Mouse (Mus musculus) embryo, embryonic 11.5 days (tissue): ENCODE results near the gene Prdm5.

Experiments
- DNase-seq: peaks from one replicate; pipeline ENCODE4 v3.0.0-alpha.2; 2012; ENCODE audit warnings: low read depth, low spot score

Gene Prdm5

GRCm38 (mm10) chr6:65831443-65831842 is 52.7 kb downstream of the Prdm5 start:
- no peak for DNase-seq

GRCm38 (mm10) chr6:65834013-65834412 is 55.2 kb downstream of the Prdm5 start:
- no peak for DNase-seq

DNA sequence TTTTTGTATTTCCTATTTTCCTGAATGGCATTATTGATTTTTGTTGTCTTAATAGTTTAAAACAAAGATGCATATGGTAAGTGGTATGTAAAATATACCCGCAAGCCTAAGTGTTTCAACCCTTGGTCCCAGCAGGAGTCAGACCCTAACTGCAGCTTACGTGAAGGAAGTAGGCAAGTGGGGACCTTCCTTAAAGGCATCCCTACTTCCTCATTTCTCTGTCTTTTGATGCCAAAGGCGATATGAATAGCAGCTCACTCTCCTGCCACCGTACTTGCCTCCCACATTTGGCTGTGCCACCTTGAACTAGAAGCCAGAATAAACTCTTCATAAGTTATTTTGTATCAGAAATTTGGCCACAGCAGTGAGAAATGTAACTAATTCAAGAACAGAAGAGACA is 63.8 kb downstream of the Prdm5 start:
- no peak for DNase-seq

GRCm38 (mm10) chr6:65849127-65849526 is 70.3 kb downstream of the Prdm5 start:
- no peak for DNase-seq

GRCm38 (mm10) chr6:65849687-65850086 is 70.9 kb downstream of the Prdm5 start:
- DNase-seq, result no peak

DNA sequence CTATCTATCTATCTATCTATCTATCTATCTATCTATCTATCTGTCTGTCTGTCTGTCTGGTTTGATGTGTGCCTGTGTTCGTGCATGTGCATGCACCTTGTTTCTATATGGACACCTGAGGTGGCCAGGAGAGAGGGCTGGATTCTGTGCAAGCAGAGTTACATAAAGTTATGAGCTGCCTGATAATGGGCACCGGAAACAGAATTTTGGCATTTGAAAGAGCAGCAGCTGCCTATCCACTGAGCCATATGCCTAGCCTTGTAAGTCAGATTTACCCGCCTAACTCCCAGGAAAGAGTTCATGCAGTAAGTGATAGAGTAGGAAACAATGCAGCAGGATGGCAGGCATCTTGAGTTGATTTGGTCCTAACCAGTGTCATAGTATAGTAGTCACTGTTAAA is 71.4 kb downstream of the Prdm5 start:
- no peak for DNase-seq

DNA sequence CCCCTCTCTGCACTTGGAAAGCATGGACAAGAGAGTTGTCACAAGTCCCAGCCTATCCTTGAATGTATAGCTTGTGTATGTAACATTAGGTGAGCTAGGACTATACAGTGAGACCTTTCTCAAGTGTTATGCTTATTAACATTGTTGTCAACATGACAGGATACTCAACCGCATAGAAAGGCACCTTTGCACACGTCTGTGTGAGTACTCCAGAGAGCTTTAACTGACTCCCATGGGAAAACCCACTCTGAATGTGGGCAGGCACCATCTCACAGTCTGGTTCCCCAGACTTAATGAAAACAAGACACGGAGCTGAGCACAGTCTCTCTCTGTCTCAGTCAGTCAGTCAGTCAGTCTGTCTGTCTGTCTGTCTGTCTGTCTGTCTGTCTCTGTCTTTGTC is 75.2 kb downstream of the Prdm5 start:
- DNase-seq, result no peak

DNA sequence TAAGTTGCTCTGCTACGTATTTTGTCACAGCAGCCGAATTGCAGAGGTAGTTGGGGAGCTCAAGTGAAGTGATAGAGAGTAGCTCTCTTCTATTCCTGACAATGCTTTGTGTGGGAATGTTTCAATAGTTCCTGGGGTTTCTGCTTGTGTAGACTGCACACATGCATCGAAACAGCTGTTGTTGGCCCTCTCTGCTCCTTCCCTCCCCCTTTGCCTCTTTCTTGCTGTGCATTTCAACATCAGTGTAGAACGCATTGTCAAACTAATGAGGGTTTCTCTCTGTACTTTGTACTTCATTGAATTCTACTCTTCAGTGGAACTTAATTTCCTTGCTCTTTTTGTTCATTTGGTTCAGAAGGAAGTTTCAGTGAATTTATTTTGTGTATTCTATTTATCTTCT is 75.8 kb downstream of the Prdm5 start:
- no peak for DNase-seq

DNA sequence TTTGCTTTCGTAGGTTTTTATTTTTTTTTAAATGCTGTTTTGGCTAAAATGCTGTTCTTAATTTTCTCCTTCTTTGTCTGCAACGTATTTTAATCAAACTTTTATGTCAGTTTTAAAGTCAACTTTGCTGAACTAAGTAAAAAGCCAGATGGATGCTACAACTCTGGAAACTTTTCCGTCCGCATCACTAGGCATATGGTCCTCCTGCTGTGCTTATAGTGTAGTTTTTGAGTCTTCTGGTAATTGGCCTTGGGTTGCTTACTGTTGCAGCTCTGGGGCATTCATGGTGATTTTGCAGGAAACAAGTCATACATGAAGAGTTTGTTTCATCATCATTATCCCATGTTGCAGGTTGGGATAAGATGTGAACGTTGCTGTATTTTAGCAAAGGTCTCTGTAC is 81.8 kb downstream of the Prdm5 start:
- DNase-seq, result no peak

DNA sequence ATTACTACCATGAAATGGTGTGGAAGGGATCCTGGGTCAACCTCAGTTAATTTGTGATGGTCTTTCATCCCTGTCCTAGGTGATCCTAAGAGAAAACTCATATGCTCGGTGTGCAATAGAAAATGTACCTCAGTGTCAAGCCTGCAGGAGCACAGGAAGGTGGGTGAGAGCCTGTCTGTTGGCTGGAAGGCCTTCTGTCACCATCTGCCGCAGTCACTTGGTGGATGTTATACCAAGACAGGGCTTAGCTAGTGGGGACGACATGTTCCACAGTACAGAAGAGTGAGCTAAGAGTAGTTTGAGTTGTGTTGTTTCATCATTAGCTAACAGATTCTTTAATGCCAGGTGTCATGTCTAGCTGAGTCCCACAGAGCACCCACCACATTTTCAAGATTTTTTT is 84.0 kb downstream of the Prdm5 start:
- no peak for DNase-seq

- no peak for DNase-seq
These were observed 85.4 kb downstream of the Prdm5 start for GRCm38 (mm10) chr6:65864233-65864632.

DNA sequence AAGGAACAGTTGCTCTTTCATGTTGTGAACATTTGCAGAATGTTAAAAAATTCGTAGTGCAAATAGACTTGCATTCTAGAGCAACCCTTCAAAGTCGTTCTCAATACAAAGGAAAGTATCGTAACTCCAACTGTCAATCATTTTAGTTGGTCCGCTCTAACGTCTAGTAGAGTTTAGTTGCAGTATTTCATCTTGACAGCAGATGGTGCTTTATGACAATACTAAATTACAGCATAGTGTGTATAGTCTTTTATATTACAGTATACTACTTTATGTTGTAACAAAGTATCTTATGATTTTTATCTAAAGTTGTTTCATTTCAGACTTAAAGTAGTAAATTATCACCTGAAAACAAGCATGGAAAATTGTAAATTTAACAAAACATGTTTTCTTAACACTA is 86.1 kb downstream of the Prdm5 start:
- DNase-seq, result no peak

DNA sequence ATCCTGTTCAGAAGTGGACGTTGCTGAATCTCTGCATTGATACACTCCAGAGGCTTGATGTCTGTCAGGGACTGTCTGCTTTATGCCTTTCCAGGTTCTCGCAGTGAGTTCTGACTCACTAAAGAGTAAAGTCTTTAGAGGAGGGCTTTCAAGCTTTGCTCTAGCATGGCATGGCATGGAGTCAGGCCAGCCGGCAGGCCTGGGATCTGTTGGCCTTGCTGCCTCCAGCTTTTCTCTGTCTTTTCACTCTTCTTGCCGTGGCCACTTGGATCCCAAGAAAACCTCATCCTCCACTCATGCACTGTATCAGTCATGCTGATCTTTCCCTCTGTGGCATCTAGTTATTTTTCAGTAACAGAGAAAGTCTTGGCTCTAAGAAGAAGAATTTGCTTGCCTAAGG is 87.1 kb downstream of the Prdm5 start:
- DNase-seq, result no peak

- no peak for DNase-seq
These were observed 93.0 kb downstream of the Prdm5 start for GRCm38 (mm10) chr6:65871754-65872278.

GRCm38 (mm10) chr6:65878300-65878699 is 99.5 kb downstream of the Prdm5 start:
- no peak for DNase-seq

- DNase-seq, result no peak
These were observed 110.0 kb downstream of the Prdm5 start for GRCm38 (mm10) chr6:65888835-65889234.

DNA sequence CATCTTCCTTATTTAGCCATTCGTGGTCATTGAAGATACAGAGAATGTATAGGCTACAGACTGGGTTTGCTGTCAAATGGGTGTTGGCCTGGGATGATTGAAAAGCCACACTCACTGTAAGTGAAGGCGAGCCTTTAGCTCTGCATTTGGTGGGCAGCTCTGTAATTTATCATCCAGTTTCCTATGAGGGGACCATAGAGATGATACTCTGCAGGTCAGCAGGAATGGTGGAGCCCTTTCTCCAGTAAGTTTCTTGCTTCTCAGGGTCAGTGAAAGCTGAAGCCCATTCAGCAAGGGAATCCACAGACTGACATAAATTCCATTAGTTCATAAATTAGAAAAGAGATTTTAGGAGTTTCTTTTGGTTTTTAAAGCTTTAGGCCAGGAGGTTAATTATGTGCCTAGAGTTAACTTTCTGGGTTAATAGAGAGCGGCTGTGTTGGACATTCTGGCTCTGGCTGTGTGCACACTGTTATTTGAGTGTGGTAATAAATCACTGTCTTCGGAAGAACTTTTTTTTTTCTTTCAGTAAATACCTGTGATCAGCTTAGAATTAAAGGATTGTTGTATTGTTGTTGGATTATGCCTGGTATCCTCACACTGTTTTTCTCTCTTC is 113.4 kb downstream of the Prdm5 start:
- no peak for DNase-seq

GRCm38 (mm10) chr6:65906657-65907182 is 127.9 kb downstream of the Prdm5 start:
- DNase-seq, result no peak

DNA sequence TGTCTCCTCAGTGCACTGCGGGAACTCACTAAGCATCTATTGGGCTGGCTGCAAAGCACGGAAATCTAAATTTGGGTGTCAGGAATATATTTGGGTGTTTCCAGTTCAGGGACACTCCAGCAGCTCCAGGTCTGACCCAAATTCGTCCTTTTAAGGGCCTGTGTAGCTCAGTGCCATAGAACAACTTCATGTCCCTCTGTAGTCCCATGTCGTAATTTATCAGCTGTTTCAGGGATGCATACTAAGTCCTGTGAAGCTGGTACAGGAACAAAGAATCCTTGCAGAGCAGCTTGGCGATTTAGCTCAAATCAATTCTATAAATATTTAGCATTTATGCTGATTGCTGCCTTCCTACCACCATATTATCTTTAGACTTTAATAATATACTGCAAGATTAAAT is 136.6 kb downstream of the Prdm5 start:
- no peak for DNase-seq

DNA sequence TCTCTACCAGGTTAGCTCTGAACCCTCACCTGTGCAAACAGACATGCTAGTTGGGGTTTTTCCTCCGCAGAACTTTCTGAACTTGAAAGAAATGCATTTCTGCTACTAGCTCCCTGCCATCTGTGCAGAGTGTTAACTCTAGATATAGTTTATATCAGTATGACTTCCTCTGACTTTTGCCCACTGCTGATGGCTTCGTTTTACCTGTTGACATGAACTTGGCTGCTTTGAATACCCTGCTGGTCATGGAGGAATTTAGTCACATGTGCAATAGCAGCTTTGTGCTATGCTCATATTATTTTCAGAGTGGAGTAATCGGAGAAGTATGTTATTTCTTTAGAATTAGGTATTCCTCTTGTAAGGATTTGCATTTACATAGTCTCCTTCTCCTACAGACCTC is 142.9 kb downstream of the Prdm5 start:
- no peak for DNase-seq

DNA sequence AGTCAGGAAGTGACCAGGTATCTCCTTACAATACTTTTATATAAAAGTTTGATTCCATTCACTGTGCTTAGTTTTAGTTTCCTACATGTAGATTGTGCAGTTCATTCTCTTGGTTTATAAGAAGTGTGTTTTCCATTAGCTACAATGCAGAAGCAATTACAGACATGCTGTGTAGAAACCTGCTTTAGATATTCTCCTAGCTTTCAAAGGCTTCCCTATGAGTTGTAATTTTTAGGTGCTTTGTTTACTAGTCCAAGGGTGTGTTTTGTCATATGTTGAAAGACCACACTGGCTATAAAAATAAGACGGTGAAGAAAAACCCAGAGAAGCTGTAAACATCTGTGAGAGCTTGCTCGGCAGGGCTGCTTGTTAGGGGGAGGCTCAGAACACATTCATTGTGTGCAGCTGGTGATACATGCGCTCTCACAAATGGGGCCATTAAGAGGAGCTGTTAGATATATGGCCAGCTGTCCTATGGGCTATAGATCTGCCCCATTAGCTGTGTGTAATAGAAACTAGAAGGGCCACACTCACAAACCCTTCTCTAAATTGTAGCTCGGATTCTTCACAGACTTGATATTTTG is 144.8 kb downstream of the Prdm5 start:
- DNase-seq, result no peak

GRCm38 (mm10) chr6:65925737-65926333 is 147.0 kb downstream of the Prdm5 start:
- DNase-seq, result no peak

- no peak for DNase-seq
These were observed 151.7 kb downstream of the Prdm5 start for GRCm38 (mm10) chr6:65930523-65930922.
